Mouse (Mus musculus): ENCODE measurements at regions not wholly inside any gene's neighbourhood (a gene's known extent, or its start where the extent isn't known, plus 50 kb on each side); places are given as distances from the start of the nearest gene placed in this dataset.

- WGBS: 7% methylated on average over 2 of the region's 2 CpGs
- no peaks in the 10 kb centered on the region for H3K4me1 ChIP-seq (ENCODE audit: control insufficient read depth, insufficient read depth, low read length)
- no peaks in the 10 kb centered on the region for H3K27me3 ChIP-seq (ENCODE audit: control insufficient read depth, insufficient read depth, low read length)
- no peak overlapping the region for H3K27ac ChIP-seq (ENCODE audit: insufficient read depth, low read length)
- DNase-seq: peak in 1 of 2 experiments; percentile 3
- H3K4me3 ChIP-seq (replicated peaks; ENCODE audit: insufficient read depth, low read depth, low read length): no peak overlapping the region
- no peak for TF ChIP-seq POLR2A (IDR thresholded peaks at IDR 0.05; ENCODE audit: borderline replicate concordance, insufficient read depth, low read length)
- TF ChIP-seq CTCF (IDR thresholded peaks at IDR 0.05; ENCODE audit: borderline replicate concordance, insufficient read depth, low read depth, low read length): no peak
Measured at GRCm38 (mm10) chr3:72149685-72150084, 818.0 kb downstream of the Sis start.

Data from cerebellum, adult 2 months (tissue).